Comparison of ENCODE assay signal across 28 mouse cellular contexts in genomic region chr1:82459926-82460325, GRCm38 (mm10).
"Had no signal": no experiment of that assay in that cellular context is flagged by ENCODE, and none has a peak within 500 bp of the region (broad histone marks: within the 10 kb centered on the region; RNA-seq: fewer than 3 reads in every experiment).

No protein-coding gene starts in this region.

- ATAC-seq: forebrain, embryonic 13.5 days; forebrain, embryonic 14.5 days; forebrain, embryonic 15.5 days; forebrain, embryonic 16.5 days; forebrain, postnatal 0 days had no signal

- H3K27me3 ChIP-seq: embryonic facial prominence, embryonic 12.5 days; embryonic facial prominence, embryonic 13.5 days; embryonic facial prominence, embryonic 15.5 days; forebrain, embryonic 13.5 days; forebrain, embryonic 15.5 days had no signal

- H3K4me3 ChIP-seq: embryonic facial prominence, embryonic 10.5 days; embryonic facial prominence, embryonic 12.5 days; embryonic facial prominence, embryonic 13.5 days; embryonic facial prominence, embryonic 15.5 days; erythroblast, embryonic 14.5 days; forebrain, embryonic 10.5 days; forebrain, embryonic 12.5 days; forebrain, embryonic 13.5 days; forebrain, embryonic 15.5 days; gastrocnemius, adult 2 months; heart, adult 2 months had no signal

- H3K9me3 ChIP-seq: embryonic facial prominence, embryonic 10.5 days; embryonic facial prominence, embryonic 12.5 days; embryonic facial prominence, embryonic 13.5 days; embryonic facial prominence, embryonic 15.5 days; forebrain, embryonic 10.5 days; forebrain, embryonic 12.5 days; forebrain, embryonic 13.5 days; forebrain, embryonic 15.5 days had no signal

- H3K9ac ChIP-seq: embryonic facial prominence, embryonic 12.5 days; embryonic facial prominence, embryonic 13.5 days; embryonic facial prominence, embryonic 15.5 days; forebrain, embryonic 12.5 days; forebrain, embryonic 13.5 days; forebrain, embryonic 15.5 days; forebrain, postnatal 0 days had no signal

- H3K4me1 ChIP-seq: embryonic facial prominence, embryonic 12.5 days; embryonic facial prominence, embryonic 13.5 days; embryonic facial prominence, embryonic 15.5 days; forebrain, embryonic 10.5 days; forebrain, embryonic 12.5 days; forebrain, embryonic 13.5 days; forebrain, embryonic 15.5 days had no signal

- DNase-seq: cerebellum, adult 2 months; cerebellum, adult 8-10 months; cerebellum, adult 9-10 months; cerebellum, adult 9-11 months; cerebellum, postnatal 10 days; cerebellum, postnatal 14 days; cerebellum, postnatal 25 days; cerebellum, postnatal 36 days; embryo, embryonic 11 days; forebrain, postnatal 0 days; gastrocnemius, adult 2 months; gastrocnemius, postnatal 10 days; gastrocnemius, postnatal 14 days; gastrocnemius, postnatal 25 days; gastrocnemius, postnatal 36 days; heart, adult 18-20 months; heart, adult 2 months had no signal

- H3K36me3 ChIP-seq: embryonic facial prominence, embryonic 10.5 days; embryonic facial prominence, embryonic 12.5 days; embryonic facial prominence, embryonic 13.5 days; embryonic facial prominence, embryonic 15.5 days; forebrain, embryonic 10.5 days; forebrain, embryonic 12.5 days; forebrain, embryonic 15.5 days had no signal

- H3K4me2 ChIP-seq: embryonic facial prominence, embryonic 12.5 days; embryonic facial prominence, embryonic 13.5 days; embryonic facial prominence, embryonic 15.5 days; forebrain, embryonic 12.5 days; forebrain, embryonic 13.5 days; forebrain, embryonic 15.5 days had no signal

- H3K27ac ChIP-seq: embryonic facial prominence, embryonic 10.5 days; embryonic facial prominence, embryonic 12.5 days; embryonic facial prominence, embryonic 13.5 days; embryonic facial prominence, embryonic 15.5 days; forebrain, embryonic 10.5 days; forebrain, embryonic 12.5 days; forebrain, embryonic 13.5 days; forebrain, embryonic 15.5 days; heart, adult 2 months had no signal
